Mouse (Mus musculus) lung, adult 18-20 months (tissue): ENCODE measurements around the gene Gm20708.
A peak's percentile ranks its signal among the peaks of the same experiment; 100 is the strongest.

ENCODE experiments used
- DNase-seq, 2 experiments: peaks; one replicate each; pipeline ENCODE4 v3.0.0; 2022; ENCODE audit warnings: mixed read lengths in 2 of 2

Gm20708 gene

GRCm38 (mm10) chr11:117834086-117834485 lies 24.6 kb downstream of the Gm20708 start:
- no peak for DNase-seq

DNA sequence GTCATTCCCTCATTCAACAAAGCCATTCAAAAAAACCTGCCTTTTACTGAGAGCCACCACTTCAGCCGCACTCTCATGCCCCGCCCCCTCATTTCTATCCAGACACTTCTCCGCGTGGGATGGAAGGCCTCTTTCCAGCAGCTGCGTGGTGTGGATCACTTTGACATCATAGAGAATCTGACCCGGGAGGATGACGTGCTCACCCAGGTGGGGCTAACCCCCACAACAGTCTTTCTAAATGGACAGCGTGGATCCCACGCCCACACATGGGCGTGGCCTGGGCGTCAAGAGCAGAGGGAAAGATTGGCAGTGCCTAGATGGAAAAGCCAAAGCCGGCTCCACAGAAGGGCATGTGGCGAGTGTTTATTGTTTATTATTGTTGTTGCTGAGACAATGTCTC lies 26.8 kb downstream of the Gm20708 start:
- peak; percentile 58 to 67 for DNase-seq

- no peak for DNase-seq
Measured at GRCm38 (mm10) chr11:117838572-117838971, 29.1 kb downstream of the Gm20708 start.

DNA sequence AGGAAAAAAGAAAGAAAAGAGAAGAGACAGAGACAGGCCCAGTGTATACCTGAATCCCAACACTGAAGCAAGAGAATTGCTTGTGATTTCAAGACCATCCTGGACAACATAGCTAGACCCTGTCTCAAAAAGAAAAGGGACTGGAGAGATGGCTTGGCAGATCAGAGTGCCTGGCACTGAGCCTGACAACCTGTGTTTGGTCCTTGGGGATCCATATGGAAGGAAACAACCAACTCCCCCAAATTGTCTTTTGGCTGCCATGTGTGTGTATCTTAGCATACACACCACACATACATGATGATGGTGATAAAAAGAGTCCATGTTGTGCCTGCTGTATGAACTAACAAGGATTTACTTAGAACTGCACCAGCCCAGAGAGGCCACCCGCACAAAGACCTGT lies 29.6 kb downstream of the Gm20708 start:
- no peak for DNase-seq

GRCm38 (mm10) chr11:117840910-117841309 lies 31.4 kb downstream of the Gm20708 start:
- no peak for DNase-seq

GRCm38 (mm10) chr11:117843434-117843833 lies 34.0 kb downstream of the Gm20708 start:
- DNase-seq: no peak

DNA sequence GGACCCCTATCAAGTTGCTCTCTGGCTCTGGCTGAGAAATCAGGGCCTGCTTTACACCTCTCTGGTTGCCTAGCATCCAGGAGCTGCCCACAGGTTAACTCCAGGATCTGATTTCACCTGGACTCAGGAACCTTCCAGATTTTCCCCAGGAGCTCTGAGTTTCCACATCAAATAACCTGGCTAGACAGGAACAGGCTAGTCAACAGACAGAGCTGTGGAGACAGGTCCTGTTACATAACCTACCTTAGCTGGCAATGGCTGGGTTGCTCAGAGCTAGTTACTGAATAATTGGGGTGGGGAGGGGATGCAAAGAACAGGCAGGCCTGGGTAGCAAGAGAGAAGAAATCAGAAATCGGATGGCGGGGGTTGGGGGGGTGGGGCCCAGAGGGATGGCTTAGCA lies 35.5 kb downstream of the Gm20708 start:
- peak in 1 of 2 experiments; percentile 42 for DNase-seq

- DNase-seq: no peak
Measured at GRCm38 (mm10) chr11:117845651-117846050, 36.2 kb downstream of the Gm20708 start.

DNA sequence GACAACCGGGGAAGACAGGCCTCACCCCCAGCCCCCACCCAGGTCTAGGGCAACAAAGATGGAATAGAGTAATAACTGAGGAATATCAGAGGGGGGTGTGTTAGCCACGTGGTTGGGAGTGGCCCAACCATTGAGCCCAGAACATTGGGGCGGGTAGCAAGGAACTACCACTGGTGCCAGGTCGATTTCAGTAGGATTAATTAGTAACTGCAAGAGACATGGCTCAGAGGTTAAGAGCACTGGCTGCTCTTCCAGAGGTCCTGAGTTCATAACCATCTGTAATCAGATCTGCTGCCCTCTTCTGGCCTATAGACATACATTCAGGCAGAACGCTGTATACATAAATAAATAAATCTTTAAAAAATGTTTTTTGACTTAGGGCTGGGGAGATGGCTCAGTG lies 37.2 kb downstream of the Gm20708 start:
- DNase-seq: no peak

GRCm38 (mm10) chr11:117847593-117848215 lies 38.2 kb downstream of the Gm20708 start:
- no peak for DNase-seq

- DNase-seq: peak; percentile 44 to 45
Measured at GRCm38 (mm10) chr11:117848271-117848984, 39.0 kb downstream of the Gm20708 start.

DNA sequence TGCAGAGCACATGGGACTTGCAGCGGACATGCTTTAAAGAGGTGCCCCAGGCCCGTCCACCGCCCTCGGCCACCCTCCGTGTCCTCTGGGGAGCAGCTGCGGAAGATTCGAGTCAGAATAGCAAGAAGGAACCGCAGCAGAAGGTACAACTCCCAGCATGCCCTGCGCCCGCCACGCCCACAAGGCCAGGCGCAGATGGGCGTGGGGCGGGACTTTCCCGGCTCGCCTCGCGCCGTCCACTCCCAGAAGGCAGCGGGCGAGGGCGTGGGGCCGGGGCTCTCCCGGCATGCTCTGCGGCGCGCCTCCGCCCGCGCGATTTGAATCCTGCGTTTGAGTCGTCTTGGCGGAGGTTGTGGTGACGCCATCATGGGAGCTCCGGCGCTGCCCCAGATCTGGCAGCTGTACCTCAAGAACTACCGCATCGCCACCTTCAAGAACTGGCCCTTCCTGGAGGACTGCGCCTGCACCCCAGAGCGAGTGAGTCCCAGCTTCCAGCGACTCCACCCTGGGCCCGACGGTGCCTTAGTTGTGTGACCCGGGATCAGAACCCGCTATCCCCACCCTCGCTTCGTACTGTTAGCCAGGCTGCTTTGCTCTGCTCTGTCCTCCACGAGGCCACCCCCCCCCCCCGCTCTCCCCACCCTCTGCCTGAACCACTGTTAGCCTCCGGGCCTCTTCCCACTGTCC lies 39.7 kb downstream of the Gm20708 start, which contains the start of gene Birc5:
TSS of gene Birc5 (plus strand) at position 267 of the 687 bp plus-strand sequence.
- peak; percentile 95 to 96 for DNase-seq

GRCm38 (mm10) chr11:117852875-117853274 lies 43.4 kb downstream of the Gm20708 start:
- no peak for DNase-seq

- DNase-seq: no peak
Measured at GRCm38 (mm10) chr11:117854241-117854640, 44.8 kb downstream of the Gm20708 start.

DNA sequence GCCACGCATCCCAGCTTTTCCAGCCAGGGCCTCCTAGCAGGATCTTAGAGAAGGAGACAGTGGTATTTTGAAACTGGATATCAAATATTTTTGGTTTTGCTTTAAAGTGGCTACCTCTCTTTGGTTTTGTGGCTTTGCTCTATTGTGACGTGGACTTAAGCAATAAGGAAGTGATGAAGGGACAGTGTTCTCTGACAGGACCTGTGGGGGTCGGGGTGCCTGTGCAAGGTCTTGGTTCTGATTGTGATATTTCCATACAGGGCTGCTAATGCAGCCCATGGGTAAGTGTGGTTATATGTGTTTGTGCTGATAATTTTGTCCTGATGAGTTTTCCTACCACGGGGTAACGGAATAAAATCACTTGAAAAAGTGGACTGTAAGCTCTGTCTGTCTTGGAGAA lies 45.9 kb downstream of the Gm20708 start:
- DNase-seq: no peak

GRCm38 (mm10) chr11:117855975-117856374 lies 46.5 kb downstream of the Gm20708 start:
- DNase-seq: no peak

GRCm38 (mm10) chr11:117857462-117857861 lies 48.0 kb downstream of the Gm20708 start:
- no peak for DNase-seq

- DNase-seq: no peak
Measured at GRCm38 (mm10) chr11:117858392-117858791, 48.9 kb downstream of the Gm20708 start.

DNA sequence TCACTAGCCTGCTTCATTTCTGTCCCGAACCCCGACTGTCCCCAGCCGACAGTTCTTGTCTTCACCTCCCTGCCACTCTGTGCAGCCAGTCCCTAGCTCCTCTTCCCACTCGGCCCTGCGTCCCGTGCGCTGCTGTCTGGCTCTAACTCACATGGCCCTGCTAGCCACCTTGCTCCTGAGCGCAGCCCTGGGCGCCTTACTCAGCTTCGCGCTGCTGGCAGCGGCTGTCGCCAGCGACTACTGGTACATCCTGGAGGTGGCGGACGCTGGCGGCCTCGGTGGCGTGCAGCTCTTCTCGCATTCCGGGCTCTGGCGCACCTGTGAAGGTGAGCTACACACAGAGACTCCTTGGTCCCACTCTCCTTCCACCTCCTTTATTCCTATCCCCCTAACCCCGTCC lies 51.1 kb downstream of the Gm20708 start, which contains the start of gene Tmem235:
TSS of gene Tmem235 (plus strand) at position 152 of the 400 bp plus-strand sequence.
- DNase-seq: no peak

DNA sequence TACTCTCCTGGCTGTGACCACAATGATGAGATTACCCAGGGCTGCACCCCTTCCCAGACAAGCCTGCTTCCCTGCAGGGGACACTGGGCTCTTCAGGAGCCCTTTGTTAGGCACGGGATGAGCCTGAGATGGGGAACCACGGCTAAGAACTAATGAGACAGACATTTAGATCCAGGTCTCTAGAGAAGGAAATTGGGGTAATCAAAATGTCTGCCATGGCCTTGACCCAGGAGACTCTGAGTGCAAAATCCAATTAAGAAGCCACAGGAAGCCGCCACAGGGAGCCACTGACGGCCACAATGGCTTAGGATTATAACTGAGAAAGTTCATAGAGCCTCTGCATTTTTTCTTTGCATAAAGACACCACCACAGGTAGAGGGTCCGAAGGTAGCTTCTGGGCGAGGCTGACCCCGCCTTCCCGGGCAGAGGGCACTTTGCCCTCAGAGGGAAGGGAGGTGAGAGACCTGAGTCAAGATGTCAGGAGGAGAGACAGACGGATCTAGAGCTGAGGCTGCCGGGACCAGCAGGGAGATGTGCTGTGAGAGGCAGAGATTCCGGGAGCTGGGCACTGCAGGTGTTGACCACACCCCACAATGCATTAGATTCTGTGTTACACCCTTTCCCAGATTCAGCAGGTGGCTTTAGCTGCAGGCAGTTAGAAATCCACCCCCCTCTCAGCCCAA lies 53.8 kb downstream of the Gm20708 start:
- no peak for DNase-seq

GRCm38 (mm10) chr11:117864805-117865204 lies 55.3 kb downstream of the Gm20708 start:
- DNase-seq: no peak

- DNase-seq: no peak
Measured at GRCm38 (mm10) chr11:117865988-117866387, 56.5 kb downstream of the Gm20708 start.
